Mouse (Mus musculus) right cerebral cortex, postnatal 10 days (tissue): ENCODE measurements around the gene Galntl6.
"Not testable (repeated sequence)": the region's sequence is repeated elsewhere in the genome, so short reads cannot be mapped to it uniquely, and the experiment has no call there.

ENCODE experiments used
- DNase-seq, 2 experiments: peaks; one replicate each; pipeline ENCODE4 v3.0.0; 2021; ENCODE audit warnings: low spot score in 2 of 2

The Galntl6 gene

DNA sequence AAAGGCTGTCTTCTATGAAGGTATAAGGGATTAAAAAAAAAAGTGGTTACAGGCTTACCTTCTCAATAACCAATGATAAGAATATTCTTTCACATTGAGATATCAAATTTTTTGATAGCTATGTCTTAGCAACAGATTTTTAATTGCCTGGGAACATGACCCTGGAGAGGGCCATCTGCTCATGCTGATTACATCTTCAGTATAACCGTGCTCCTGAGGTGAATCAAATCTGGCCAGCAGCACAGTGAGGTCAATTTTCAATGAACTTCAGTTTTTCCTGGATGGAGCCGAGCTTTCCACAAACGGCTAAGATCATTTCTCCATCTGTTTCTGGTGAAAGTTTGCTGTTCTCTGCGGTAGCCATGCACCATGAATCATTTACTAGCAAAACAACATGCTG is 306.0 kb downstream of the Galntl6 start:
- DNase-seq: no peak

DNA sequence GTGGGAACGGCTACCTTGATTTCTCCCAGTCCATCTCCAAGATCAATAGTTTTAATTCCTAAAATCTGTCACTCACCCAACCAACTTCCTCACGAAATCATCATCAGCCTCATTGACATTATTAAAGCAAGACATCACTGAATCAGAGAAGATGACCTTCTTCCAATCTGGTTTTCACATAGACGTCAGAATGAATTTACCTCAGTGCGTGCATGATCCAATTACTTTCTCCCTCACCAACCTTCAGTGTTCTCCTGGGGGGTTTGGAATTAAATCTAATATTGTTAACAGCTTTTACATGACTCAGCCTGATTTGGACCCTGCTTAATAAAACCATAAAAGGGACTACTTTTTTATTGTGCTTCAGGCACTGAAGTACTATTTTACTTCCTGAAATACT is 307.7 kb downstream of the Galntl6 start:
- DNase-seq: no peak

DNA sequence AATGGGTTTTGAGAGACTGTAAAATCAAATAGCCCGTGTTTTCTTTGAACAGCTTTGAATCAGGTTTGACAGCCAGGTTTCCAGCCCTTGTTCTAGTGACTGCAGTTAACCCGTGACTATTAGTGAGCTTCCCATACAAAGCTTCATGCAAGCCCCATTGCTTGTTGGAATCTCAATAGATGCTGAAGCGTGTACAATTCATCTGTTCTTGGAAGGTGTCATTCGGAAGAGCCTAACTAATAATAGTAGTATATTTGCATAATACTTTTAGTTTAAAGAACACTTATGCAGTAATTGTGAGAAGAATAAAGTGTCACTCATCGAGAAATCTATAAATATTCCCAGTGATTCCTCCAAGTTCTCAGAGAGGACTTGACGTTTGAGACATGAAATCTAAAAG is 314.6 kb downstream of the Galntl6 start:
- no peak for DNase-seq

- no peak for DNase-seq
These were observed 337.1 kb downstream of the Galntl6 start for GRCm38 (mm10) chr8:58575346-58575745.

GRCm38 (mm10) chr8:58568086-58568485 is 344.4 kb downstream of the Galntl6 start:
- DNase-seq: no peak

GRCm38 (mm10) chr8:58566115-58566514 is 346.3 kb downstream of the Galntl6 start:
- DNase-seq: peak in 1 of 2 experiments; percentile 27

GRCm38 (mm10) chr8:58535781-58536180 is 376.7 kb downstream of the Galntl6 start:
- no peak for DNase-seq

- no peak for DNase-seq
These were observed 377.8 kb downstream of the Galntl6 start for GRCm38 (mm10) chr8:58534631-58535030.

GRCm38 (mm10) chr8:58523443-58523842 is 389.0 kb downstream of the Galntl6 start:
- no peak for DNase-seq

GRCm38 (mm10) chr8:58521932-58522331 is 390.5 kb downstream of the Galntl6 start:
- no peak for DNase-seq

DNA sequence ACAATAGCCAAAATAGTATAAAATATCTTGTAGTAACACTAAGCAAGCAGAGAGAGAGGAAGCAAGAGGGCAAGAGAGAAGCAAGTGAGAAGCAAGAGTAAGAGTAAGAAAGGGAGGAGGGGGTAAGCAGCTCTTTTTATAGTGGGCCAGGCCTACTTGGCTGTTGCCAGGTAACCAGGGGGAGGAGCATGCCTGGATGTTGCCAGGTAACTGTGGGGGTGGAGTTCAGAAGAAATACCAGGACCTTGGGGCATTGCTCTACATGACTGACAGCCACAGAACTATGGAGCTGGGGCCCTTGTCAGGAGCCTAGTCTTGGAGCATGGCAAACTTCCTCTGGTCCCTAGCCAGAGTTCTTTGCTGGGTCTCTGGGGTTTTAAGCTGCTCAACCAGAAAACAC is 401.9 kb downstream of the Galntl6 start:
- no peak for DNase-seq

DNA sequence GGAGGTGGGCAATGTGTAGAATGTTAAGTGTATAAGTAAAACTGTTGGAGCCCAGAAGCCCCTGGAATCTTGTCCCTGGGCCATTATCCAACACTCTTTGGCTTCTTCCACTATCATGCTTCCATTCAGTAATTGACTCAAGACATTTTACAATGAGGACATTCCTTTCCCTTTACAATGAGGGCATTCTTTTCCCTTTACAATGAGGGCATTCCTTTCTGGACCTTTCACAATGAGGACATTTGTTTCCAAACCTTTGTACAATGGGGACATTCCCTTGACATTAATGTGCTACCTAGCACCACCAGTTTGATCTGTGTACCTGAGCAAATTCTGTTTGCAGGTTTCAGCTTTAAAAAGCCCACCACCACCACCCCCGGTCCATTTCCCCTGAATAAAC is 403.4 kb downstream of the Galntl6 start:
- no peak for DNase-seq

GRCm38 (mm10) chr8:58487099-58487498 is 425.3 kb downstream of the Galntl6 start:
- no peak for DNase-seq

GRCm38 (mm10) chr8:58463342-58463741 is 449.1 kb downstream of the Galntl6 start:
- not testable (repeated sequence) for DNase-seq

GRCm38 (mm10) chr8:58442696-58443095 is 469.7 kb downstream of the Galntl6 start:
- no peak for DNase-seq

DNA sequence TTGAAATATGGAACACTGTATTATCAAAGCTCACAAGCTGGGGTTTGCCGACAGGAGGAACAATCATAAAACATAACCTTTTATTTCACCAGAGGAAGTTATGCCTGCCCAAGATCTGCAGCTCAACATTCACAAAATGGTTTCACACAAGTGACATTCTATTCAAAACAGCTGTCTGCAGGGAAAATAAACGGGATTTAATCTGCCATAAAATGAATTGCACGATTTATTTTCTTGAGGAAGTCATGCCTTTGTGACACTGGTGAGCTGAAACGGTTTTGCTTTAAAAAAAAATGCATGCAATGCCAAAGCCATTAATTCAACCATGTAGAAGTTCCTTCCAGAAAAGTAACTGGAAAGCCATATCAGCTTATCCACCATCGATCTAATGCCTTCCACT is 494.0 kb downstream of the Galntl6 start:
- no peak for DNase-seq

GRCm38 (mm10) chr8:58417551-58417950 is 494.9 kb downstream of the Galntl6 start:
- no peak for DNase-seq

DNA sequence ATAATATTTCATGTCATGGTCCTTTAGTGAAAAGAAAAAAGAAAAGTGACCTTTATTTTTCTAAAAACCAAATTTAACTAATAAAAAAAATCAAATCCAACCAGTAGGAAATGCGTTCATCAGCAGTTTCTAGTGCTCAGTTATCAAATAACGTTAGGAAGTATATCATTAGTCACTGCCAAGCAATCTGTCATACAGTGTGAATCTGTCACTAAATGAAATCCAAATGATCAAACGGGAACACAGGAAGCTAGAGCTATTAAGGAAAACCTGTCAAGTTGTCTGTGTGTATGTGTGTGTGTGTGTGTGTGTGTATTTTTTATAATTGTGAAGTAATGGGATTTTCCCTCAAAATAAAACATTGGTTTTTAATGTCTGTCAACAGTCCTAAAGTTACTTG is 515.9 kb downstream of the Galntl6 start:
- DNase-seq: no peak

DNA sequence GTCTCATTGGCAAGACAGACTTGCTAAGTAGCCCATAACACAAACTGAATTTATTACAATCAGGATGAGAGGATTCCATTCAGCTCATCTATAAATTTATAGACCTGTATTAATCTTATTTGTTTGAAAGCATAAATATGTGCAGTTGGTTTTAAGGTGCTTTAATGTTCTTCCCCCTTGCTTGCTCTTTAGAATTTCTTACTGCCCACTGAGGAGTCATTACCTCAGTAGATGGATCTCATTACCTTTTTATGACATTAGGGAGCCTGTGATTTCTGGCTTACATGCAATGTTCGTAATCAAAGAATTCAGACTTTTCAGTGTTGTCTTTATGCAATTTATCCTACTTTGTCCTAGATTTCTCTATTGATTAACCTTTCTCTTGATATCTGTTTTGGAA is 516.6 kb downstream of the Galntl6 start:
- no peak for DNase-seq

DNA sequence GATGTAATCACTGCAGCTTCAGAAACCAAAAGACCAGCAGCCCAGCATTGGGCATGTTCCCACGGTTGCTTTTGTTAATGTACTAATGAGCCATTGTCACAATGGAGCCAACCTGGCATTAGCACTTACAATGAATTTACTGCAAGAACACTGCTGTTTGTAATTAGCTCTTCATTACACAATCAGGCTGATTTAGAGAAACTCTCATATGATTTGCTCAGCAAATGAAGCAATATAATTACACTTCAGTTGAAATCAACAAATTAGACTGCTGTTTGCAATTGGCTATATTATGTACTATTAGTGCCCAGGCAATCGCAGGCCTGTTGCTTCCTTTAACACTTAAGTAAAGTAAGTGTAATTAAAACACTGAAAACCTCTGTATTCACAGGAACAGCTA is 540.1 kb downstream of the Galntl6 start:
- DNase-seq: peak; percentile 35 to 48

- no peak for DNase-seq
These were observed 540.5 kb downstream of the Galntl6 start for GRCm38 (mm10) chr8:58371979-58372378.

- no peak for DNase-seq
These were observed 581.3 kb downstream of the Galntl6 start for GRCm38 (mm10) chr8:58331151-58331550.

GRCm38 (mm10) chr8:58313482-58313881 is 599.0 kb downstream of the Galntl6 start:
- no peak for DNase-seq

DNA sequence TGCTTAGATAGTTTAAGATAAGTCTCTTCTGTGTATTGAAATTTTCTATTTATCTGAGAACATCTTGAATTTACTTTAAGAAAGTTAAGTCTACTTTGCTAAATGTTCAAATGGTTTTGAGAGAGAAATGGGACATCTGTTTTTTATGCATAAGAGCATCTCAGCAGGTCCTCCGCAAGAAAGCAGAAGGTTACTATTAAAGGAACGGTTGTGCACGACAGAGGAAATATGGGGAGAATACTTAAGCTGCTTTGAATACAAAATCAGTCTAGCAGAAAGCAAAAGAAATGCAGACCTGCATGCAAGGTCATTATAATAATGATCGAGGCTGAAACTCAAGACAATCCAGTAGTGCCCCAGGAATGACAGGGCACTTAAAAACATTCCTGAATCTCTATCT is 621.0 kb downstream of the Galntl6 start:
- DNase-seq: peak in 1 of 2 experiments; percentile 26

GRCm38 (mm10) chr8:58290080-58290479 is 622.4 kb downstream of the Galntl6 start:
- peak in 1 of 2 experiments; percentile 28 for DNase-seq
